Mouse (Mus musculus): ENCODE measurements around the gene Efcab11. TPM values are rescaled to one million over a fixed set of nuclear protein-coding genes. Genes with fewer than 3 reads are reported as not detected.

The Efcab11 gene
- polyA plus RNA-seq (2012; rRNA removed) (1.5 and 2.9 TPM in 2 replicates), polyA plus RNA-seq (2014; fragmentation: Nextera tagmentation; extraction: Ambion mirVana) (6.1 and 6.6 TPM in 2 replicates)

- no peaks in the 10 kb centered on the region for H3K36me3 ChIP-seq (replicated peaks; ENCODE audit: control insufficient read depth, insufficient read depth, low read depth)
- ATAC-seq (ENCODE audit: insufficient read depth) (peak; percentile 82), DNase-seq (ENCODE audit: low read depth in 3 of 3, low spot score in 3 of 3) (peak; percentile 78 to 84 (median 83))
- peaks cover 15 to 17% of the 10 kb centered on the region in 2 experiments for H3K4me1 ChIP-seq (replicated peaks; ENCODE audit: control insufficient read depth in 2 of 2, insufficient read depth in 2 of 2, low read length in 1 of 2)
- peak within 1 kb of the TSS; percentile 87 for H3K9ac ChIP-seq (replicated peaks)
- H3K4me2 ChIP-seq (ENCODE audit: low read depth), result peak within 1 kb of the TSS; percentile 99
- TF ChIP-seq CTCF (IDR thresholded peaks at IDR 0.05; ENCODE audit: low read depth), result no peak; the same call in 1 of the 2 replicates
- no peak for TF ChIP-seq EP300 (IDR thresholded peaks at IDR 0.05; ENCODE audit: low read depth)
- no peaks in the 10 kb centered on the region for H3K9me3 ChIP-seq (ENCODE audit: control insufficient read depth, low read length)
- H3K27ac ChIP-seq, result peak within 1 kb of the TSS; percentile 92
- no peaks in the 10 kb centered on the region for H3K27me3 ChIP-seq (ENCODE audit: control insufficient read depth, insufficient read depth, low read length)
- peak within 1 kb of the TSS; percentile 84 to 95 for H3K4me3 ChIP-seq (ENCODE audit: insufficient read depth in 1 of 2, low read depth in 2 of 2, low read length in 2 of 2)
- under 1% methylated on average over 62 of the region's 73 CpGs for WGBS (ENCODE audit: insufficient replicate concordance)
Observed at GRCm38 (mm10) chr12:99884269-99885261, at the start of gene Efcab11, which contains the start of gene Tdp1. TSS of gene Efcab11 (minus strand) at chr12:99884439. TSS of gene Tdp1 (plus strand) at chr12:99884517.

GRCm38 (mm10) chr12:99933630-99934029 is 49.4 kb upstream of the Efcab11 start:
- no peaks in the 10 kb centered on the region for H3K9me3 ChIP-seq (ENCODE audit: control insufficient read depth, low read length)
- H3K27me3 ChIP-seq (ENCODE audit: control insufficient read depth, insufficient read depth, low read length), result no peaks in the 10 kb centered on the region
- 83% methylated on average over 3 of the region's 3 CpGs for WGBS (ENCODE audit: insufficient replicate concordance)
- ATAC-seq (ENCODE audit: insufficient read depth) (no peak), DNase-seq (ENCODE audit: low read depth in 3 of 3, low spot score in 3 of 3) (no peak)
- H3K27ac ChIP-seq, result no peak overlapping the region
- H3K36me3 ChIP-seq (replicated peaks; ENCODE audit: control insufficient read depth, insufficient read depth, low read depth), result no peaks in the 10 kb centered on the region
- no peaks in the 10 kb centered on the region for H3K4me1 ChIP-seq (replicated peaks; ENCODE audit: control insufficient read depth in 2 of 2, insufficient read depth in 2 of 2, low read length in 1 of 2)
- H3K9ac ChIP-seq (replicated peaks), result no peak overlapping the region
- no peak overlapping the region for H3K4me3 ChIP-seq (ENCODE audit: insufficient read depth in 1 of 2, low read depth in 2 of 2, low read length in 2 of 2)
- H3K4me2 ChIP-seq (ENCODE audit: low read depth), result no peak overlapping the region
- no peak for TF ChIP-seq CTCF (IDR thresholded peaks at IDR 0.05; ENCODE audit: low read depth)
- no peak for TF ChIP-seq EP300 (IDR thresholded peaks at IDR 0.05; ENCODE audit: low read depth)

- WGBS (ENCODE audit: insufficient replicate concordance), result 76% methylated on average over 4 of the region's 4 CpGs
Observed at GRCm38 (mm10) chr12:99932245-99932644, 48.0 kb upstream of the Efcab11 start.

GRCm38 (mm10) chr12:99929160-99929559 is 44.9 kb upstream of the Efcab11 start:
- ATAC-seq (ENCODE audit: insufficient read depth) (no peak), DNase-seq (ENCODE audit: low read depth in 3 of 3, low spot score in 3 of 3) (no peak)
- H3K9me3 ChIP-seq (ENCODE audit: control insufficient read depth, low read length), result no peaks in the 10 kb centered on the region
- H3K9ac ChIP-seq (replicated peaks), result no peak overlapping the region
- H3K4me1 ChIP-seq (replicated peaks; ENCODE audit: control insufficient read depth in 2 of 2, insufficient read depth in 2 of 2, low read length in 1 of 2), result no peaks in the 10 kb centered on the region
- TF ChIP-seq EP300 (IDR thresholded peaks at IDR 0.05; ENCODE audit: low read depth), result no peak
- no peak for TF ChIP-seq CTCF (IDR thresholded peaks at IDR 0.05; ENCODE audit: low read depth)
- no peaks in the 10 kb centered on the region for H3K36me3 ChIP-seq (replicated peaks; ENCODE audit: control insufficient read depth, insufficient read depth, low read depth)
- no peak overlapping the region for H3K27ac ChIP-seq
- H3K4me2 ChIP-seq (ENCODE audit: low read depth), result no peak overlapping the region
- no peak overlapping the region for H3K4me3 ChIP-seq (ENCODE audit: insufficient read depth in 1 of 2, low read depth in 2 of 2, low read length in 2 of 2)
- no peaks in the 10 kb centered on the region for H3K27me3 ChIP-seq (ENCODE audit: control insufficient read depth, insufficient read depth, low read length)
- 64% methylated on average over 1 of the region's 1 CpGs for WGBS (ENCODE audit: insufficient replicate concordance)

More at GRCm38 (mm10) chr12:99932245-99932644, 48.0 kb upstream of the Efcab11 start:
- DNase-seq (ENCODE audit: low read depth in 3 of 3, low spot score in 3 of 3) (no peak), ATAC-seq (ENCODE audit: insufficient read depth) (no peak)
- Histone ChIP-seq H3K9me3 (ENCODE audit: control insufficient read depth, low read length) (no peaks in the 10 kb centered on the region), H3K27ac (no peak overlapping the region), H3K27me3 (ENCODE audit: control insufficient read depth, insufficient read depth, low read length) (no peaks in the 10 kb centered on the region), H3K4me1 (replicated peaks; ENCODE audit: control insufficient read depth in 2 of 2, insufficient read depth in 2 of 2, low read length in 1 of 2) (no peaks in the 10 kb centered on the region), H3K4me3 (ENCODE audit: insufficient read depth in 1 of 2, low read depth in 2 of 2, low read length in 2 of 2) (no peak overlapping the region), H3K36me3 (replicated peaks; ENCODE audit: control insufficient read depth, insufficient read depth, low read depth) (no peaks in the 10 kb centered on the region), H3K4me2 (ENCODE audit: low read depth) (no peak overlapping the region), H3K9ac (replicated peaks) (no peak overlapping the region)
- no peak for TF ChIP-seq CTCF (IDR thresholded peaks at IDR 0.05; ENCODE audit: low read depth)
- TF ChIP-seq EP300 (IDR thresholded peaks at IDR 0.05; ENCODE audit: low read depth), result no peak

GRCm38 (mm10) chr12:99928311-99928710 is 44.1 kb upstream of the Efcab11 start:
- Histone ChIP-seq H3K9ac (replicated peaks) (no peak overlapping the region), H3K4me1 (replicated peaks; ENCODE audit: control insufficient read depth in 2 of 2, insufficient read depth in 2 of 2, low read length in 1 of 2) (no peaks in the 10 kb centered on the region), H3K36me3 (replicated peaks; ENCODE audit: control insufficient read depth, insufficient read depth, low read depth) (no peaks in the 10 kb centered on the region), H3K27me3 (ENCODE audit: control insufficient read depth, insufficient read depth, low read length) (no peaks in the 10 kb centered on the region), H3K4me2 (ENCODE audit: low read depth) (no peak overlapping the region), H3K4me3 (ENCODE audit: insufficient read depth in 1 of 2, low read depth in 2 of 2, low read length in 2 of 2) (no peak overlapping the region), H3K27ac (no peak overlapping the region), H3K9me3 (ENCODE audit: control insufficient read depth, low read length) (no peaks in the 10 kb centered on the region)
- TF ChIP-seq EP300 (IDR thresholded peaks at IDR 0.05; ENCODE audit: low read depth) (no peak), CTCF (IDR thresholded peaks at IDR 0.05; ENCODE audit: low read depth) (no peak)
- WGBS (ENCODE audit: insufficient replicate concordance), result 78% methylated on average over 7 of the region's 7 CpGs
- DNase-seq (ENCODE audit: low read depth in 3 of 3, low spot score in 3 of 3) (no peak), ATAC-seq (ENCODE audit: insufficient read depth) (no peak)
